Mouse (Mus musculus) midbrain, embryonic 13.5 days (tissue): ENCODE measurements at regions not wholly inside any gene's neighbourhood (a gene's known extent, or its start where the extent isn't known, plus 50 kb on each side); places are given as distances from the start of the nearest gene placed in this dataset.

Experiments
- ATAC-seq: fragments of 200-750 bp; cut with Nextera tagmentation; 2 replicates; pipeline ENCODE4 v1.8.0; 2017; ENCODE audit warnings: mild to moderate bottlenecking, moderate TSS enrichment, moderate library complexity
- H3K27ac ChIP-seq: fragments of 300-500 bp; sonication (generic); 2 replicates; pipeline ENCODE4 v1.5.1; 2015; ENCODE audit warnings: inconsistent platforms, mild to moderate bottlenecking, moderate library complexity
- H3K27me3 ChIP-seq: fragments of 300-500 bp; sonication (generic); 2 replicates; pipeline ENCODE4 v1.6.1; 2015; ENCODE audit warnings: mild to moderate bottlenecking, inconsistent platforms
- H3K36me3 ChIP-seq: fragments of 300-500 bp; sonication (generic); 2 replicates; pipeline ENCODE4 v1.6.1; 2015; ENCODE audit warnings: mild to moderate bottlenecking, inconsistent platforms
- H3K4me1 ChIP-seq: fragments of 300-500 bp; sonication (generic); replicated peaks from 2 replicates; pipeline ENCODE4 v1.6.1; 2015; ENCODE audit warnings: inconsistent platforms
- H3K4me2 ChIP-seq: fragments of 300-500 bp; sonication (generic); replicated peaks from 2 replicates; pipeline ENCODE4 v1.6.1; 2015; ENCODE audit warnings: moderate library complexity, mild to moderate bottlenecking, inconsistent platforms
- H3K4me3 ChIP-seq: fragments of 300-500 bp; sonication (generic); replicated peaks from 2 replicates; pipeline ENCODE4 v1.5.1; 2015; ENCODE audit warnings: mild to moderate bottlenecking, inconsistent platforms
- H3K9ac ChIP-seq: fragments of 300-500 bp; sonication (generic); replicated peaks from 2 replicates; pipeline ENCODE4 v1.6.1; 2015; ENCODE audit warnings: mild to moderate bottlenecking, inconsistent platforms
- H3K9me3 ChIP-seq: fragments of 300-500 bp; sonication (generic); 2 replicates; pipeline ENCODE4 v1.6.1; 2016; ENCODE audit warnings: mild to moderate bottlenecking, inconsistent platforms
- WGBS: fragments of 180-500 bp; shearing (Covaris S2); methylation state at CpG from one replicate; pipeline ENCODE4 v1.1.7; 2015; 5-methylcytosine and 5-hydroxymethylcytosine counted together

DNA sequence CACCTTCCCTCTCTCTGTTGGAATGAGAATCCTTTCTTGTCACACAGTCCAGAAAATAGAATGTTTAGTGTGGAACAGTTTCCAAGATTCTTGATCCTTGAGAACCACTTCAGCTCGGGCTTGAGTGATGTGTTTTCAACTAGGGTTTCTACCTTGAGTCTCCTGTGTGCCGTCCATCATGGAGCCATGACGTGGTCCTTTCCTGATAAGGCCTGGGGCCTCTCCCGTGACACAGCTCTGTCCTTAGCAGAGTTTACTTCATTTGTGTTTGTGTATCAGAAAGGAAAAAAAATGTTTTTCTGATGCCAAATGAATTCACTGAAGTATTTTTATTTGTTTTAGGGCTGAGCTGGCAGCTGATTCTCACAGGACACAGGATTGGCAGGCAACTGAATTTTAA is 148.6 kb downstream of the Mettl11b start:
- Histone ChIP-seq H3K36me3 (no peaks in the 10 kb centered on the region), H3K4me2 (no peak overlapping the region), H3K9me3 (no peaks in the 10 kb centered on the region), H3K27me3 (no peaks in the 10 kb centered on the region), H3K9ac (no peak overlapping the region), H3K4me1 (no peaks in the 10 kb centered on the region), H3K4me3 (no peak overlapping the region), H3K27ac (no peak overlapping the region)
- 87% methylated on average over 4 of the region's 4 CpGs for WGBS
- no peak for ATAC-seq

GRCm38 (mm10) chr1:163575593-163575992 is 149.4 kb downstream of the Mettl11b start:
- Histone ChIP-seq H3K4me3 (no peak overlapping the region), H3K9me3 (no peaks in the 10 kb centered on the region), H3K27ac (no peak overlapping the region), H3K4me2 (no peak overlapping the region), H3K36me3 (no peaks in the 10 kb centered on the region), H3K27me3 (no peaks in the 10 kb centered on the region), H3K4me1 (no peaks in the 10 kb centered on the region), H3K9ac (no peak overlapping the region)
- no peak for ATAC-seq
- 75% methylated on average over 2 of the region's 2 CpGs for WGBS

DNA sequence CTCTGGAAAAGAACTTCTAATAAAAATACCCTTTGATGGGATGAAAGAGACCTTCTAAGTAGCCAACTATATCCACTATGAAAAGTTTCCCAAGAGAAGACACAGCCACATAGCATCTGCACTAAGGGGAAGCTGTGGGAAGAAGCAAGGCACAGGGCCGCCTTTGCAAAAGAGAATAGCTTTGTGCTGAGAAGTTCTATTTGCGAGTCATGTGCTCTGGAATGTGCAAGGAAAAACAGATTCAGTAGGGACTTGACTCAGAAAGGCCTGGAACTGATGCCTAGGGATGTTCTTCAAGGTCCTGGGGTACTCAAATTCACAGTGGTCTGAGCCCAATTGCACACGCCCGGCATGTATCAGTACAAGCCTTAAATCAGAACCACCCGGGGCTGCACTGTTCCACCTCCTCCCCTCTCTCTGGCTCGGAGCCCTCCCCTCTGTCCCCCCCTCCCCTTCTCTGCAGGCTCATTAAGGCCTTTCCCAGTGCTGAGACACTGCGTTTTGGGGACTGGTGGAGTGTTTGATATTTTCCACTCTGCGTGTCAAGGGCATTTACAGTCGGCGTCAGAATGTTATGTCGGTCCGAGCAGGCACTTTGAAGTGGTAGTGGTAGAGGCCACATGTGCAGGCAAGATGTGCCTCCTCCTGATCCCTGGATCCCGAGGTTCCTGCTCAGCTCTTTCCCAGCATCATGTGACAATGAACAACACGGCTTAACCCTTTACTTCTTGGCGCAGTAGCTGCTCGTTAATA is 150.4 kb downstream of the Mettl11b start:
- H3K4me2 ChIP-seq, result no peak overlapping the region
- no peaks in the 10 kb centered on the region for H3K4me1 ChIP-seq
- H3K4me3 ChIP-seq, result no peak overlapping the region
- H3K36me3 ChIP-seq, result no peaks in the 10 kb centered on the region
- 72% methylated on average over 16 of the region's 16 CpGs for WGBS
- H3K9me3 ChIP-seq, result no peaks in the 10 kb centered on the region
- no peaks in the 10 kb centered on the region for H3K27me3 ChIP-seq
- peak; percentile 58 for ATAC-seq
- no peak overlapping the region for H3K27ac ChIP-seq
- H3K9ac ChIP-seq, result no peak overlapping the region

GRCm38 (mm10) chr1:163573533-163573932 is 151.5 kb downstream of the Mettl11b start:
- WGBS, result 95% methylated on average over 1 of the region's 1 CpGs

GRCm38 (mm10) chr1:163563791-163564190 is 160.3 kb upstream of the Gorab start:
- H3K36me3 ChIP-seq, result no peaks in the 10 kb centered on the region
- no peaks in the 10 kb centered on the region for H3K9me3 ChIP-seq
- no peaks in the 10 kb centered on the region for H3K27me3 ChIP-seq
- no peak overlapping the region for H3K4me3 ChIP-seq
- no peak for ATAC-seq
- H3K4me2 ChIP-seq, result no peak overlapping the region
- 76% methylated on average over 1 of the region's 1 CpGs for WGBS
- no peak overlapping the region for H3K27ac ChIP-seq
- H3K9ac ChIP-seq, result no peak overlapping the region
- no peaks in the 10 kb centered on the region for H3K4me1 ChIP-seq

More at GRCm38 (mm10) chr1:163573533-163573932, 151.5 kb downstream of the Mettl11b start:
- Histone ChIP-seq H3K4me2 (no peak overlapping the region), H3K27me3 (no peaks in the 10 kb centered on the region), H3K36me3 (no peaks in the 10 kb centered on the region), H3K27ac (no peak overlapping the region), H3K9me3 (no peaks in the 10 kb centered on the region), H3K9ac (no peak overlapping the region), H3K4me3 (no peak overlapping the region), H3K4me1 (no peaks in the 10 kb centered on the region)
- ATAC-seq, result no peak

- no peaks in the 10 kb centered on the region for H3K27me3 ChIP-seq
- ATAC-seq, result no peak
- H3K36me3 ChIP-seq, result no peaks in the 10 kb centered on the region
- no peak overlapping the region for H3K4me2 ChIP-seq
- no peaks in the 10 kb centered on the region for H3K4me1 ChIP-seq
- no peak overlapping the region for H3K9ac ChIP-seq
- no peak overlapping the region for H3K27ac ChIP-seq
- H3K9me3 ChIP-seq, result no peaks in the 10 kb centered on the region
- no peak overlapping the region for H3K4me3 ChIP-seq
- 79% methylated on average over 2 of the region's 2 CpGs for WGBS
Observed at GRCm38 (mm10) chr1:163563064-163563463, 159.6 kb upstream of the Gorab start.

DNA sequence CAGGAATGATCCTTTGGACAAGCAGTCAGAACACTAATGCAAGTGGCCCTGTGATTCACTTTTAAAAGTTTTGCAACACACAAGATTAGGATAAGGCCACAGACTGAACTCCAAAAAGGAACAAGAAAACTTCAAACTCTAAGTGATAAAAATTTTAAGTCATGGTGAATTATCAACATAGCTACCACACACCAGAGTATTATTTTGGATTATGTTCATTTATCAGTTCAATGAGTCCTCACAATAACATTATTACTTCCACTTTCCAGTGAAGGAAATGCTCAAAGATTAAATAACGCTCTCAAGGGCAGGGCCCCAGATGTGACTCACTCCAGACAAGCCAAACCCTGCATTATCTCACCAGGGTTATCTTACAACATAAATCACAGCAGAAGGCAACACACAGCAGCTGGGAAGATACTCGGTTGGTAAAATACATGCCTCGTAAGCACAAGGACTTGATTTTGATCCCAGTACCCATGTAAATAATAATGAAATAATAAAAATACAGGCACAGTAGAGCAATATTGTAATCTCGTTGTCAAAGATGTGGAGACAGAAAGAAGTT is 158.8 kb upstream of the Gorab start:
- Histone ChIP-seq H3K4me3 (no peak overlapping the region), H3K9ac (no peak overlapping the region), H3K27me3 (no peaks in the 10 kb centered on the region), H3K4me1 (no peaks in the 10 kb centered on the region), H3K36me3 (no peaks in the 10 kb centered on the region), H3K4me2 (no peak overlapping the region), H3K9me3 (no peaks in the 10 kb centered on the region), H3K27ac (no peak overlapping the region)
- WGBS, result 73% methylated on average over 4 of the region's 4 CpGs
- ATAC-seq, result no peak

DNA sequence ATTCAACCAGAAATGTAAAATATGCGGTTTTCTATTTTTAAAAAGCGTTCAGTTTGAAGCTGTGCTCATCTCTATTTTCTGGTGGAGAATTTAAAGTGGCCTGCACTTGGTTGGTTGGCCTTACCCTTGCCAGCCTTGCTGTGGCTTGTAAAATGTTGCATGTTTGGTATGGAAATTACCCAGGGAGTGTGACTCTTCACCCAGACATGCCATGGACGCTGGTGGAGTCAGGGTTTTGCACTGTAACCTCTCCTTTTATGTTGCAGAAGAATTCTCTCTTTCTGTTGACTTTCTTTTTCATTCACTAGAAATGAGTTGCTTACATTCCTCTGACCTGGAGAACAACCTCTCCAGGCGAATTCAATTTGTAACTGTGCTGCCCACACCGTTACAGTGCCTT is 157.5 kb upstream of the Gorab start:
- H3K9me3 ChIP-seq, result no peaks in the 10 kb centered on the region
- H3K4me2 ChIP-seq, result no peak overlapping the region
- ATAC-seq, result no peak
- H3K27me3 ChIP-seq, result no peaks in the 10 kb centered on the region
- no peak overlapping the region for H3K9ac ChIP-seq
- no peak overlapping the region for H3K4me3 ChIP-seq
- no peak overlapping the region for H3K27ac ChIP-seq
- no peaks in the 10 kb centered on the region for H3K36me3 ChIP-seq
- 69% methylated on average over 5 of the region's 5 CpGs for WGBS
- H3K4me1 ChIP-seq, result no peaks in the 10 kb centered on the region

- no peak for ATAC-seq
Observed at GRCm38 (mm10) chr1:163560276-163560943, 156.9 kb upstream of the Gorab start.

GRCm38 (mm10) chr1:163557875-163558274 is 154.4 kb upstream of the Gorab start:
- H3K4me1 ChIP-seq, result no peaks in the 10 kb centered on the region
- H3K36me3 ChIP-seq, result no peaks in the 10 kb centered on the region
- H3K27me3 ChIP-seq, result no peaks in the 10 kb centered on the region
- H3K4me2 ChIP-seq, result no peak overlapping the region
- H3K9ac ChIP-seq, result no peak overlapping the region
- H3K27ac ChIP-seq, result no peak overlapping the region
- ATAC-seq, result no peak
- H3K9me3 ChIP-seq, result no peaks in the 10 kb centered on the region
- H3K4me3 ChIP-seq, result no peak overlapping the region
- WGBS, result 94% methylated on average over 7 of the region's 7 CpGs

More at GRCm38 (mm10) chr1:163560276-163560943, 156.9 kb upstream of the Gorab start:
- WGBS, result 92% methylated on average over 8 of the region's 8 CpGs
- Histone ChIP-seq H3K27me3 (no peaks in the 10 kb centered on the region), H3K9me3 (no peaks in the 10 kb centered on the region), H3K36me3 (no peaks in the 10 kb centered on the region), H3K4me1 (no peaks in the 10 kb centered on the region), H3K4me3 (no peak overlapping the region), H3K9ac (no peak overlapping the region), H3K4me2 (no peak overlapping the region), H3K27ac (no peak overlapping the region)

DNA sequence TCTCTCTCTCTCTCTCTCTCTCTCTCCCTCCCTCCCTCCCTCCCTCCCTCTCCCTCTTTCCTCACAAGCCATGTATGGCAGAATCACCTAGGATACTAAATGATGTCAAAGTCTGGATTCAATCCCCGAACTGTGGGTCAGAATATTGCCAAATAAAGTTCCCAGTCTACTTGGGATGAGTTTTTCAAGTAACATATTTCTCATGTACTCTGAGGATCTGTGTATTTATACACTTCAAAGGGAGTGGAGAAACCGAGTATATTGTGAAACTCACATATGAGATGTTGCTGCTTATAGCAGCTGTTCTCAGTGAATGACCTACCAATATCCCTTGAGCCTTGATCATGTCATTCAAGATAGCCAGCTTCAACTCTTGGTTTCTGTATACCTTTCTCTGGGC is 151.7 kb upstream of the Gorab start:
- H3K9me3 ChIP-seq, result no peaks in the 10 kb centered on the region
- H3K27ac ChIP-seq, result no peak overlapping the region
- H3K36me3 ChIP-seq, result no peaks in the 10 kb centered on the region
- no peaks in the 10 kb centered on the region for H3K27me3 ChIP-seq
- WGBS, result 82% methylated on average over 2 of the region's 2 CpGs
- no peak for ATAC-seq
- no peak overlapping the region for H3K9ac ChIP-seq
- H3K4me3 ChIP-seq, result no peak overlapping the region
- H3K4me1 ChIP-seq, result no peaks in the 10 kb centered on the region
- H3K4me2 ChIP-seq, result no peak overlapping the region

- no peak overlapping the region for H3K27ac ChIP-seq
- H3K36me3 ChIP-seq, result no peaks in the 10 kb centered on the region
- no peaks in the 10 kb centered on the region for H3K4me1 ChIP-seq
- no peak overlapping the region for H3K4me3 ChIP-seq
- H3K4me2 ChIP-seq, result no peak overlapping the region
- 84% methylated on average over 8 of the region's 8 CpGs for WGBS
- H3K27me3 ChIP-seq, result no peaks in the 10 kb centered on the region
- no peak overlapping the region for H3K9ac ChIP-seq
- no peak for ATAC-seq
- H3K9me3 ChIP-seq, result no peaks in the 10 kb centered on the region
Observed at GRCm38 (mm10) chr1:163538776-163539492, 135.5 kb upstream of the Gorab start.
